Mouse (Mus musculus) central nervous system, embryonic 14 days (tissue): ENCODE results near the gene Zfp518b. TPM values are rescaled to one million over a fixed set of nuclear protein-coding genes. Genes with fewer than 3 reads are reported as not detected.

Experiments
- polyA plus RNA-seq: library from polyadenylated mRNA; depleted of rRNA; stranded (reverse); fragments of >200 nt; gene quantifications from 2 replicates; pipeline ENCODE4 v1.2.3, GENCODE M21; 2012; rRNA removed

The Zfp518b gene
- 17.6 and 19.2 TPM in 2 replicates for polyA plus RNA-seq

GRCm38 (mm10) chr5:38684164-38684911, at the start of gene Zfp518b:
TSS of gene Zfp518b (minus strand) at chr5:38684826.

Other genes with a start within 250 kb of the Zfp518b start
- gene Slc2a9, start 181.7 kb downstream of the Zfp518b start, polyA plus RNA-seq, result 0.49 and 0.66 TPM in 2 replicates
- gene Wdr1, start 121.6 kb downstream of the Zfp518b start, polyA plus RNA-seq, result 122 and 132 TPM in 2 replicates
- 0.10 and 0.14 TPM in 2 replicates for gene Clnk, start 192.0 kb upstream of the Zfp518b start, polyA plus RNA-seq